Mouse (Mus musculus) G1E (cell line): ENCODE data around the gene Slc9a3r1.

Experiments used
- CTCF ChIP-seq: IDR thresholded peaks from 2 replicates; pipeline ENCODE4 v1.5.1; 2012; ENCODE audit warnings: low read depth, low read length, inconsistent platforms, mixed read lengths
- GATA1 ChIP-seq: IDR thresholded peaks from 2 replicates; pipeline ENCODE4 v1.6.1; 2012; ENCODE audit warnings: borderline replicate concordance, low read length, inconsistent platforms, mixed read lengths
- GATA2 ChIP-seq: IDR thresholded peaks from 2 replicates; pipeline ENCODE4 v1.6.1; 2012; ENCODE audit warnings: low read depth, low read length, inconsistent platforms, borderline replicate concordance

- no peak for TF ChIP-seq CTCF
- TF ChIP-seq GATA1: no peak
- no peak for TF ChIP-seq GATA2
Observed at GRCm38 (mm10) chr11:115223877-115224276, 60.7 kb downstream of the Slc9a3r1 start.
